Mouse (Mus musculus) neural tube, embryonic 13.5 days (tissue): Measurements from ENCODE around the gene Cfap299. TPM values are rescaled to one million over a fixed set of nuclear protein-coding genes. Genes with fewer than 3 reads are reported as not detected.

Experiments
- ATAC-seq: fragments of 200-750 bp; cut with Nextera tagmentation; 2 replicates; pipeline ENCODE4 v1.8.0; 2017; ENCODE audit warnings: low read depth, mild to moderate bottlenecking, moderate TSS enrichment, moderate library complexity
- H3K27ac ChIP-seq: fragments of 300-500 bp; sonication (generic); replicated peaks from 2 replicates; pipeline ENCODE4 v1.5.1; 2015; ENCODE audit warnings: moderate library complexity, mild to moderate bottlenecking, inconsistent platforms
- H3K27me3 ChIP-seq: fragments of 300-500 bp; sonication (generic); 2 replicates; pipeline ENCODE4 v1.6.1; 2015; ENCODE audit warnings: mild to moderate bottlenecking, inconsistent platforms
- H3K36me3 ChIP-seq: fragments of 300-500 bp; sonication (generic); 2 replicates; pipeline ENCODE4 v1.6.1; 2015; ENCODE audit warnings: mild to moderate bottlenecking, inconsistent platforms
- H3K4me1 ChIP-seq: fragments of 300-500 bp; sonication (generic); replicated peaks from 2 replicates; pipeline ENCODE4 v1.6.1; 2015; ENCODE audit warnings: inconsistent platforms
- H3K4me2 ChIP-seq: fragments of 300-500 bp; sonication (generic); 2 replicates; pipeline ENCODE4 v1.6.1; 2015; ENCODE audit warnings: inconsistent platforms, mild to moderate bottlenecking, moderate library complexity
- H3K4me3 ChIP-seq: fragments of 300-500 bp; sonication (generic); 2 replicates; pipeline ENCODE4 v1.5.1; 2015; ENCODE audit warnings: mild to moderate bottlenecking, inconsistent platforms
- H3K9ac ChIP-seq: fragments of 300-500 bp; sonication (generic); 2 replicates; pipeline ENCODE4 v1.6.1; 2015; ENCODE audit warnings: moderate library complexity, mild to moderate bottlenecking, inconsistent platforms
- H3K9me3 ChIP-seq: fragments of 300-500 bp; sonication (generic); 2 replicates; pipeline ENCODE4 v1.6.1; 2016; ENCODE audit warnings: inconsistent platforms
- WGBS: fragments of 180-500 bp; shearing (Covaris S2); methylation state at CpG from one replicate; pipeline ENCODE4 v1.1.7; 2015; 5-methylcytosine and 5-hydroxymethylcytosine counted together
- polyA plus RNA-seq: library from polyadenylated mRNA; unstranded; fragments of >200 nt; fragmentation: Nextera tagmentation; extraction: Ambion mirVana; gene quantifications from 2 replicates; pipeline ENCODE4 v1.2.1, GENCODE M21; 2015

Gene Cfap299
- polyA plus RNA-seq, 1 experiment from 2014 or later = 0.61 TPM

- Histone ChIP-seq H3K9me3 (no peaks in the 10 kb centered on the region), H3K4me3 (no peak overlapping the region), H3K9ac (no peak overlapping the region), H3K36me3 (no peaks in the 10 kb centered on the region), H3K4me1 (peaks cover 9% of the 10 kb centered on the region; the same call in 1 of the 2 replicates), H3K27ac (no peak overlapping the region), H3K27me3 (no peaks in the 10 kb centered on the region), H3K4me2 (no peak overlapping the region)
- WGBS = 82% methylated on average over 2 of the region's 2 CpGs
- no peak for ATAC-seq
Observed at GRCm38 (mm10) chr5:98578398-98578797, 249.3 kb downstream of the Cfap299 start.

DNA sequence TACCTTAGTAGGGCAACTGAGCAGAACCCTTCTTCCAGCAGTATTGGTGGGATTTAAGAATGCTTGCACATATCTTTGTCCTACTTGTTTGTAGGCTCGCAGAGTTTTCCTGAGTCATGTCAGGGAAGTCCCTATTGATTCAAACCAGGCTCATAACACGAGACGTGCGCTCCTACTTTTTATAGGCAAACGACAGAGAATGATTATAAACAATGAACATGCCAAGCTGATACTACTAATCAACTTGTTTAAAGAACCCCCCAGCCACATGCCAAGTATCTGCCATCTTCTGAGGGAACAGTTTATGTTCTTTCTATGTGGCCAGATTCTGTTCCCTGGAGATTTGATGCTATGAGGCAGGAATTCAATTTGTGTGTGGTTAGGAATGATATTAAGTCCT is 251.7 kb downstream of the Cfap299 start:
- Histone ChIP-seq H3K4me3 (no peak overlapping the region), H3K4me1 (no peaks in the 10 kb centered on the region), H3K27ac (no peak overlapping the region), H3K36me3 (no peaks in the 10 kb centered on the region), H3K4me2 (no peak overlapping the region), H3K27me3 (no peaks in the 10 kb centered on the region), H3K9me3 (no peaks in the 10 kb centered on the region), H3K9ac (no peak overlapping the region)
- 80% methylated on average over 5 of the region's 5 CpGs for WGBS
- ATAC-seq = no peak

- H3K27ac ChIP-seq = no peak overlapping the region
- no peaks in the 10 kb centered on the region for H3K36me3 ChIP-seq
- no peaks in the 10 kb centered on the region for H3K9me3 ChIP-seq
- H3K4me2 ChIP-seq = no peak overlapping the region
- H3K4me3 ChIP-seq = no peak overlapping the region
- H3K27me3 ChIP-seq = no peaks in the 10 kb centered on the region
- H3K4me1 ChIP-seq = no peaks in the 10 kb centered on the region
- H3K9ac ChIP-seq = no peak overlapping the region
- 91% methylated on average over 3 of the region's 3 CpGs for WGBS
- ATAC-seq = no peak
Observed at GRCm38 (mm10) chr5:98582051-98582450, 252.9 kb downstream of the Cfap299 start.

DNA sequence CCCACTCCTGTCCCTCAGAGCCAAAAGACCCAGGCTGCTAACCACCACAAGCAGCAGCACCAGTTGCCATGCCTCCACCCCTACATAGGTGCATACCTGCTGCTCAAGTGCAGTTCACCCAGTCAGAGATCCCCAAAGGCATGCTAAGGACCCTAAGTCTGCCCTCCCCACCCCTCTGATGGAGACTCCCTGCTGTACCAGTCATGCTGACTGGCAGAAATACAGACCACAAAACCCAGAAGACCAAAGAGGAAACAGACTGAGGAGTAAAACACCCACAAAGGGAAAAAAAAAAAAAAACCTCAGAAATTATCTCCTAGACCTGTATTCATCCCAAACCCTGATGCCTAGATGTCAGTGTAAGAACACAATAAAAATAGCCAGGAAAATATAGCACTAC is 256.8 kb downstream of the Cfap299 start:
- no peaks in the 10 kb centered on the region for H3K9me3 ChIP-seq
- ATAC-seq = no peak
- no peak overlapping the region for H3K9ac ChIP-seq

DNA sequence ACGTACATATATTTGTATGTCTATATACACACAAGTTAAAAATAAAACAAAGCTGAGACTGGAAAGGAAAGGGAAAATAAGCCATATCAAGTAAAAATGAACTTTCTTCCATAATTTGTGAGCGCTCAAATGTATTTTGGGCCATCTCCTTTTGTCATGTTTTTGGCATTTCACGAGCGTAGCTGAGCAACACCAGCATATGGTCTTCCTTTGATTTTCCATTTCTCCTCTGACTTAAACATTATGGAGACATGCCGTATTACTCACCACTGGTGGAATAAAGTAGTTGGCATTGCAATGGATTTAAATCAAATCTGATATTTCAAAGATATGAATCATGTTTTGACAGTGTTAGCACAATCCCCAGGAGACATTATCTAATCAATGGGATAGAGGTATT is 284.4 kb downstream of the Cfap299 start:
- Histone ChIP-seq H3K4me2 (no peak overlapping the region), H3K27me3 (no peaks in the 10 kb centered on the region), H3K4me1 (no peaks in the 10 kb centered on the region), H3K4me3 (no peak overlapping the region), H3K9me3 (no peaks in the 10 kb centered on the region), H3K36me3 (no peaks in the 10 kb centered on the region), H3K27ac (no peak overlapping the region), H3K9ac (no peak overlapping the region)
- WGBS = 94% methylated on average over 5 of the region's 5 CpGs
- no peak for ATAC-seq

More for the DNA sequence above, 256.8 kb downstream of the Cfap299 start:
- H3K4me3 ChIP-seq = no peak overlapping the region
- H3K27ac ChIP-seq = no peak overlapping the region
- H3K4me2 ChIP-seq = no peak overlapping the region
- no peaks in the 10 kb centered on the region for H3K27me3 ChIP-seq
- H3K36me3 ChIP-seq = no peaks in the 10 kb centered on the region
- no peaks in the 10 kb centered on the region for H3K4me1 ChIP-seq

DNA sequence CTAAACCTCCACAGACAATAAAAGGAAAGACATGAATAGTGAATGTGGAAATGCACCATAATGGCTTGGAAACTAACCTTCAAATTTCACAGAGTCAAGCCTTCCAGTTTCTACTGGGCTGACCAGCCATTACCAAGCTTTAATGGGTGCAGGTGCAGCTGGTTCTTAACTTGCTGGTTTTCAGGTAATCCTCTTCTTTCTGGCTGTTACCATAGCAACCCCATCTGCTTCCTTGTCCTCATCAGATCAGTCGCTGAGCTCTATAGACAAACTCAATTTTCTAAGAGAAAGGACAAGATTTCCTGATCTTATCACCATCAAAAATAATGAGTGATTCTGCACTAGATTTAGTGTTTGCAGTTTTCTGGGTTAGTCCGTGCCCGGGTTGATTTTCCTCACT is 287.8 kb downstream of the Cfap299 start:
- H3K9ac ChIP-seq = no peak overlapping the region
- no peak for ATAC-seq
- no peaks in the 10 kb centered on the region for H3K36me3 ChIP-seq
- no peaks in the 10 kb centered on the region for H3K4me1 ChIP-seq
- H3K27ac ChIP-seq = no peak overlapping the region
- H3K27me3 ChIP-seq = no peaks in the 10 kb centered on the region
- no peaks in the 10 kb centered on the region for H3K9me3 ChIP-seq
- WGBS = 66% methylated on average over 3 of the region's 3 CpGs
- H3K4me3 ChIP-seq = no peak overlapping the region
- no peak overlapping the region for H3K4me2 ChIP-seq

DNA sequence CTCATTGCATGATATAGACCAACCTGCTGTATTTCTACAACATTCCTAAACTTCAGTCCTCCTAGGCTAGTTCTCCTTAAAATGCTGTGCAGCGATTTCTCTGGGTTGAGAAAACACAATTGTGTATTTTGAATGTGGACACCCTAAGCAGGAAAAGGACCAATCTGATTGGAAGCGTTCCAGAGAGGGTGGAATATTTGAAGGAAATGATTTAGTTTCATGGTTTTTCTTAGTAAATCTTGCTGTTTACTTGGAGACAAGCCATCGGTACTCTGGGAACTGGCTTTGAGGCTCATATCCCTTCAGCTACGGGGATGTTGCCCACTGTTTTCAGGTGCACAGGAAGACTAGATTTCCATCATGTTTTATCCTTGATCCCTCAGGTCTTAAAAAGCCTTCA is 288.3 kb downstream of the Cfap299 start:
- no peak overlapping the region for H3K9ac ChIP-seq
- H3K9me3 ChIP-seq = no peaks in the 10 kb centered on the region
- WGBS = 84% methylated on average over 4 of the region's 4 CpGs
- H3K36me3 ChIP-seq = no peaks in the 10 kb centered on the region
- H3K4me2 ChIP-seq = no peak overlapping the region
- H3K27me3 ChIP-seq = no peaks in the 10 kb centered on the region
- H3K4me1 ChIP-seq = no peaks in the 10 kb centered on the region
- H3K27ac ChIP-seq = no peak overlapping the region
- no peak for ATAC-seq
- H3K4me3 ChIP-seq = no peak overlapping the region

GRCm38 (mm10) chr5:98650345-98650744 is 321.2 kb downstream of the Cfap299 start:
- Histone ChIP-seq H3K9ac (no peak overlapping the region), H3K27me3 (no peaks in the 10 kb centered on the region), H3K36me3 (no peaks in the 10 kb centered on the region), H3K4me1 (no peaks in the 10 kb centered on the region), H3K4me3 (no peak overlapping the region), H3K27ac (no peak overlapping the region), H3K4me2 (no peak overlapping the region), H3K9me3 (no peaks in the 10 kb centered on the region)
- no peak for ATAC-seq

DNA sequence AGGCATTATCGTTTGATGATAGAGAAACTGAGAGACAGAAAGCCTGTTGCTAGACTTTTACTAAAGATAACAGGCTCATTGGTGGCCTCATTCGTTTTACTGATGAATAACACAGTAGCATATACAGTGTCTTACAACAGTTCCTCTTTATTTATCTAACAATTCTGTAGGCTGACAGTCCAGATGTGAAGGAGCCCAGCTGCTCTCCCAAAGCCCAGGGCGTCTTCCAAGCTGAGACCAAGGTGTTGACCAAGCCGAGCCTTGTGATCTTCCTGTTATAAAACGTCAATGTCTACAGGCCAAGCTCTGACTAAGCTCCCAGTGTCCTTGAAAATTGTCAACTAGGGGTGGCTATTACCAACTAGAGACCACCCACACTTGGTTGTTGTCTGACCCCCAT is 321.9 kb downstream of the Cfap299 start:
- ATAC-seq = no peak
- no peaks in the 10 kb centered on the region for H3K27me3 ChIP-seq
- no peak overlapping the region for H3K27ac ChIP-seq
- H3K4me3 ChIP-seq = no peak overlapping the region
- no peak overlapping the region for H3K4me2 ChIP-seq
- H3K36me3 ChIP-seq = no peaks in the 10 kb centered on the region
- 81% methylated on average over 5 of the region's 5 CpGs for WGBS
- no peak overlapping the region for H3K9ac ChIP-seq
- H3K4me1 ChIP-seq = no peaks in the 10 kb centered on the region
- no peaks in the 10 kb centered on the region for H3K9me3 ChIP-seq

DNA sequence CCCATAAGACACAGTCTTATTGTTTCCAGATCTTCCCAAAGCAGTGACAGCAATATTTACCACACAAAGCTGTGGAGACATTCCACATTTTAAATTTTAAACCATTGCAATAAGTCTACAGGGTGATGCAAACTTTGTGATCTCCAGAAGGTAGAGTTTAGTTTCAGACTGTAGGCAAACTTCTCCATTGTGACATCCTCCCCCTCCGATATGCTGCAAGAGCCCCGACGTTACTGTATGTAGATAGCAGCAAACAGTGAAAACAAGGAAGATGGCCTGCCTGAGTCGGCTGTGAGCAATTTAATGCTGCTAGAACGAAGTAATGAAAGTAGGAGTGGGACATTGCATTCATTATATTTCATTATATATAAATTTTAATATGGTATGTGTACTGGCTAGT is 359.1 kb downstream of the Cfap299 start:
- H3K27ac ChIP-seq = no peak overlapping the region
- H3K4me1 ChIP-seq = no peaks in the 10 kb centered on the region
- no peak overlapping the region for H3K4me3 ChIP-seq
- no peaks in the 10 kb centered on the region for H3K27me3 ChIP-seq
- WGBS = 91% methylated on average over 5 of the region's 5 CpGs
- no peaks in the 10 kb centered on the region for H3K9me3 ChIP-seq
- no peak for ATAC-seq
- no peak overlapping the region for H3K4me2 ChIP-seq
- H3K9ac ChIP-seq = no peak overlapping the region
- H3K36me3 ChIP-seq = no peaks in the 10 kb centered on the region

GRCm38 (mm10) chr5:98692070-98692469 is 363.0 kb downstream of the Cfap299 start:
- no peaks in the 10 kb centered on the region for H3K36me3 ChIP-seq
- H3K4me1 ChIP-seq = no peaks in the 10 kb centered on the region
- WGBS = 79% methylated on average over 5 of the region's 5 CpGs
- H3K4me2 ChIP-seq = no peak overlapping the region
- no peak overlapping the region for H3K9ac ChIP-seq
- ATAC-seq = no peak
- H3K27ac ChIP-seq = no peak overlapping the region
- H3K9me3 ChIP-seq = no peaks in the 10 kb centered on the region
- no peaks in the 10 kb centered on the region for H3K27me3 ChIP-seq
- no peak overlapping the region for H3K4me3 ChIP-seq

GRCm38 (mm10) chr5:98696336-98696735 is 367.2 kb downstream of the Cfap299 start:
- Histone ChIP-seq H3K9me3 (no peaks in the 10 kb centered on the region), H3K4me3 (no peak overlapping the region), H3K4me1 (no peaks in the 10 kb centered on the region), H3K9ac (no peak overlapping the region), H3K36me3 (no peaks in the 10 kb centered on the region), H3K27me3 (no peaks in the 10 kb centered on the region), H3K27ac (no peak overlapping the region), H3K4me2 (no peak overlapping the region)
- WGBS = 70% methylated on average over 8 of the region's 8 CpGs
- ATAC-seq = no peak

DNA sequence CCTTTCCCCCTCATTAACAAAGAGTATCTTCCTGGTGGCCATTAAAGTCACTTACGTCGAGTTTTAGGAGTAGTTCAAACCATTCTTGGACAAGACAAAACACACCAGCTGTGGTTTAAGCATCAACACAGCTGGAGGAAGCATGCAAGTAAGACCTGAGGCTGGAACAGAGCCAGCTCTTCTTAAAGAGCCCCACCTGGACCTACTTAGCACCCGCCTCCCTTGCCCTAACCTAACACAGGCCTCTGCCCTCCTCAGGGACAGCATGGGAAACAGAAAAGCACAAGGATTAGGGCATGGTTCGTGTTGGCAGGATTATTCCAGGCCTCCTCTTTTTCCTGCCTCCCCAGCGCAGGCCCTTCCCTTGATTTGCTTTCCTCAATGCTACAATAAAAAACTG is 374.9 kb downstream of the Cfap299 start:
- H3K4me1 ChIP-seq = 0 out of 2 replicates have a peak, but pooled peaks cover 7% of the 10 kb centered on the region
- H3K27me3 ChIP-seq = no peaks in the 10 kb centered on the region
- no peak overlapping the region for H3K4me3 ChIP-seq
- H3K9ac ChIP-seq = no peak overlapping the region
- H3K27ac ChIP-seq = no peak overlapping the region
- WGBS = 65% methylated on average over 5 of the region's 5 CpGs
- no peaks in the 10 kb centered on the region for H3K9me3 ChIP-seq
- no peaks in the 10 kb centered on the region for H3K36me3 ChIP-seq
- no peak for ATAC-seq
- H3K4me2 ChIP-seq = no peak overlapping the region
